Mouse (Mus musculus) midbrain, embryonic 16.5 days (tissue): ENCODE data around the gene Hist2h2aa2. TPM values are rescaled to one million over a fixed set of nuclear protein-coding genes. Genes with fewer than 3 reads are reported as not detected.
"Not testable (repeated sequence)": the region's sequence is repeated elsewhere in the genome, so short reads cannot be mapped to it uniquely, and the experiment has no call there.

Source experiments
- ATAC-seq: fragments of 200-750 bp; cut with Nextera tagmentation; 2 replicates; pipeline ENCODE4 v1.8.0; 2017; ENCODE audit warnings: moderate TSS enrichment
- H3K27ac ChIP-seq: fragments of 300-500 bp; sonication (generic); 2 replicates; pipeline ENCODE4 v1.5.1; 2014; ENCODE audit warnings: mild to moderate bottlenecking, low read length, mixed read lengths
- H3K27me3 ChIP-seq: fragments of 300-500 bp; sonication (generic); 2 replicates; pipeline ENCODE4 v1.6.1; 2014; ENCODE audit warnings: low read depth, low read length, mixed read lengths; ENCODE audit not compliant: control insufficient read depth, insufficient read depth
- H3K36me3 ChIP-seq: fragments of 300-500 bp; sonication (generic); 2 replicates; pipeline ENCODE4 v1.6.1; 2014; ENCODE audit warnings: mild to moderate bottlenecking, low read length, moderate library complexity, mixed read lengths; ENCODE audit not compliant: control insufficient read depth, insufficient read depth
- H3K4me1 ChIP-seq: fragments of 300-500 bp; sonication (generic); 2 replicates; pipeline ENCODE4 v1.6.1; 2014; ENCODE audit warnings: mild to moderate bottlenecking, low read length, mixed read lengths; ENCODE audit not compliant: control insufficient read depth, insufficient read depth
- H3K4me2 ChIP-seq: fragments of 300-500 bp; sonication (generic); 2 replicates; pipeline ENCODE4 v1.6.1; 2014; ENCODE audit warnings: mild to moderate bottlenecking, low read length, mixed read lengths
- H3K4me3 ChIP-seq: fragments of 300-500 bp; sonication (generic); 2 replicates; pipeline ENCODE4 v1.5.1; 2014; ENCODE audit warnings: low read depth, mild to moderate bottlenecking, low read length, moderate library complexity, mixed read lengths
- H3K9ac ChIP-seq: fragments of 300-500 bp; sonication (generic); 2 replicates; pipeline ENCODE4 v1.6.1; 2014; ENCODE audit warnings: low read depth, low read length, mixed read lengths
- H3K9me3 ChIP-seq: fragments of 300-500 bp; sonication (generic); replicated peaks from 2 replicates; pipeline ENCODE4 v1.6.1; 2014; ENCODE audit warnings: mild to moderate bottlenecking, low read length, mixed read lengths; ENCODE audit not compliant: control insufficient read depth, poor library complexity, severe bottlenecking
- WGBS: fragments of 180-500 bp; shearing (Covaris S2); extraction: QIAGEN DNeasy Blood & Tissue Kit; methylation state at CpG from one replicate; pipeline ENCODE4 v1.1.7; 2014; 5-methylcytosine and 5-hydroxymethylcytosine counted together
- polyA plus RNA-seq: library from polyadenylated mRNA; unstranded; fragments of >200 nt; fragmentation: Nextera tagmentation; extraction: Ambion mirVana; gene quantifications from 2 replicates; pipeline ENCODE4 v1.2.1, GENCODE M21; 2015

Gene Hist2h2aa2
- polyA plus RNA-seq, 1 experiment from 2014 or later: 38.1 TPM

DNA sequence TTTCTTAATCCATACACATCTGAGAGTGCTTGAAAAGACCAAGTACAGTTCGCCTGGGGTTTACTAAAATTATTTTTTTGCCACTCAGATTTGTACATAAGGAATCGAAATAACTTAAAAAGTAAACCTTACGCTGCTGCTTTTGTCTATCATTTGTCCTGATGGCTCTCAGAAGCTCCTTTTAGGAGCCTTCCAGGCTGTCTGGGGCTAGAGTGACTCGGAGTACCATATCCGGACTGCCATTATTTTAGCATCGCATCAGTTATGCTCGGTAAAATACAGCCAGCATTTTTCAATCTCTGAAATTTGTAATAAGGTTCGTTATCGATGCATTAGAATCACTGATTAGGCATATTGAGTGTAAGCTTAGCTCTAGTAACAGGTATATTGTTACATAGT is 722 bp upstream of the Hist2h2aa2 start:
- peak overlapping the region; percentile 58 for H3K9ac ChIP-seq
- no peaks in the 10 kb centered on the region for H3K9me3 ChIP-seq
- H3K27me3 ChIP-seq: no peaks in the 10 kb centered on the region
- 72% methylated on average over 9 of the region's 9 CpGs for WGBS
- peak overlapping the region; percentile 56 for H3K4me2 ChIP-seq
- H3K27ac ChIP-seq: peak overlapping the region; percentile 82
- peaks cover 21% of the 10 kb centered on the region for H3K4me1 ChIP-seq
- ATAC-seq: no peak
- H3K36me3 ChIP-seq: no peaks in the 10 kb centered on the region
- peak overlapping the region; percentile 34; the same call in 1 of the 2 replicates for H3K4me3 ChIP-seq

DNA sequence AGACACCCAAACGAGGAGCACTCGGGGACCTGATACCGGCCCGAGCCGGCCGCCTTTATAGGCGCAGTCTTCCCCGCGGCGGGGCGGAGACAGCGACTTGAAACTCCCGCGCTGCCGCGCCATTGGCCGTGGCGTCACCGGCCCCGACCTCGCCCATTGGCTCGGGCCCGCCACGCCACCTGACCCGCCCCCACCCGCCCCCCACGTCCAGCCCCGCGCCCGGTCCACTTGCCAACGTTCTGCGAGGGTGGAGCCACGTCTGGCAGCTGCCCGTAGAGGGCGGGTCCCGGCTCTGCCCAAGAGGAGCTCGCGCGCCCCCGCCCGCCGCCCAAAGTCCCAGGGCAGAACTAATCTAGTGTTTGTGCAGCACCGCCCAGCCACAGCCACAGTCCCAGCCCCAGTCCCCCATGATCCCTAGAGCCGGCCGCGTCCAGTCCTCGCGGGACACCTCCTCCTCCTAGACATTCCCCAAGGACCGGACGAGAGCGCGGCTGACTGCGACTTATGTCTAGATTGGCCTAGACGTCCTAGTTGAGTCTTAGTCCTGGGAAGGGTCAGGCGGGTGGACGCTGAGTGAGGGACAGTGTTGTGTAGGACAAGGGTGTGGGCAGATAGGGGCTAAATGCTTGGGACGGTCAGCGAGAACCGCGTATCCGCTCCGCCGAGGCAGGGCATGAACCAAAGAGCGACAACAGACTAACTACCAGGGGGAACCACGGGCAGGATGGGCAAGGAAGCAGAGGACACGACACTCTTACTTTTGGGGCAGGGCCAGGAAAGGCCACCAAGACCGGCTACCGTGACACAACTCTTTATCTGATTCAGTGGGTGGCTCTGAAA is 902 bp downstream of the Hist2h2aa2 start, which contains the start of gene Hist2h3c2:
Hist2h3c2 (minus strand) TSS at position 174 of the 840 bp plus-strand sequence.
- ATAC-seq: peak; percentile 89
- not testable (repeated sequence) for H3K27ac ChIP-seq

DNA sequence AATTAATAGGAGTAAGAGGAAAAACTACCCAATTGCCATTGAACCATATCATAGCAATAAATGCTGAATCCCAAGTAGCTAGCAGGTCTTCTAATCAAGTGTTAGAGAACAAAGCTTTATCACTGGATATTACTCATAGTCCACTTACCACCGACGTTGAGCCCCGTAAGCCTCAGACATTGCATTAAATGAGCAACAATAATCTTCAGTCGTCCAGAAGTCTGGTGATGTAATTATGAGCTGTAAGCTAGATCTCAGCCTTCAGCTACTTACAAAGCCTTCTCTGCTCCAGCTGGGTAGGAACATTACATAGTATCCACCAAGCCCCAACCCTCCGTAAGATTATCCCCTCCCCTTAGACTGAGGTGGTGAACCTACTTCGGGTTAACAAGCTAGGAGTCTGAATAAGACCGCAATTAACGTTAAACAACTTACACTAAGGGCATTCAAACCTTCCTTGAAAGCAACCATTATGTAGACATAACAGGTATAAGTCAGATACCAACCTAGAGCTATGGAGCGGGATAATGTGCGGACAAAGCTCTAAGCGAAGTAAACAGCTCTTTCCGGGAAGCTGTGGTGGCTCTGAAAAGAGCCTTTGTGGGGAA is 2.1 kb downstream of the Hist2h2aa2 start:
- 1% methylated on average over 12 of the region's 12 CpGs for WGBS
- no peaks in the 10 kb centered on the region for H3K27me3 ChIP-seq
- no peak for ATAC-seq

More for the DNA sequence above, 902 bp downstream of the Hist2h2aa2 start, which contains the start of gene Hist2h3c2:
- Histone ChIP-seq H3K4me1 (peaks cover 15% of the 10 kb centered on the region), H3K4me2 (peak within 1 kb of the TSS; percentile 45), H3K9ac (0 out of 2 replicates have a peak within 1 kb of the TSS, but pooled peaks have one; percentile 41), H3K4me3 (peak within 1 kb of the TSS; percentile 33)
- not testable (repeated sequence) for H3K27me3 ChIP-seq, H3K9me3 ChIP-seq, H3K36me3 ChIP-seq
- WGBS: 0% methylated on average over 9 of the region's 68 CpGs

DNA sequence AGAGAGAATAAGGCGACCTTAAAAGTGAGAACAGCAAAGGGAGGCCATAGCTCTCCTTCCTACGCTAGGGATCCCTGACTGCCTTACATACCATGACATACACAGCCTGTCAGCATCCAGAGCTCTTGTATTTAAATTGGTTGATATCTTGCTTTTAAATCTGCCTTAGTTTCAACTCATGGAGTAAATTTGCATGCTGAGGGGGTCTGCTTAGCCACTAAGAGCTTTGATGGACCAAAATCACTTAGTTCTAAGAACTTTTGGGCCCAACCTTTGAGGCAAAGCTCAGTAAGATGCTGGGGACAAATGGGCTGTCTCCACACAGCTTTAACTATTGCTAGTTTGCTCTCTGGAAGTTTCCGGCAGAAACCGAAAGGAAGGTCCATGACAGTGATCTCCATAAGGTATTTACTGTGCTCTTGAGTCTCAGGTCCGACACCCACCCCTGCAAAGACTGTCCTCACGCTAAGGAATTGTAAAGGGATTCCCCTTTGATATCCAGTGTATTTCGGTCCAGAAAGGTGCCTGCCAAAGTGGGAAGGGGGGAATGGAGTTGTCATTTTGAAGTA is 2.7 kb downstream of the Hist2h2aa2 start:
- Histone ChIP-seq H3K4me3 (no peak overlapping the region), H3K27ac (no peak overlapping the region), H3K9me3 (no peaks in the 10 kb centered on the region), H3K4me2 (peak overlapping the region; percentile 45), H3K27me3 (no peaks in the 10 kb centered on the region), H3K36me3 (no peaks in the 10 kb centered on the region), H3K4me1 (peaks cover 13% of the 10 kb centered on the region), H3K9ac (no peak overlapping the region)
- ATAC-seq: no peak
- 26% methylated on average over 7 of the region's 7 CpGs for WGBS

More for the DNA sequence above, 2.1 kb downstream of the Hist2h2aa2 start:
- H3K27ac ChIP-seq: no peak overlapping the region
- no peaks in the 10 kb centered on the region for H3K36me3 ChIP-seq
- 0 out of 2 replicates have a peak overlapping the region, but pooled peaks have one; percentile 21 for H3K9ac ChIP-seq
- peaks cover 13% of the 10 kb centered on the region for H3K4me1 ChIP-seq
- peak overlapping the region; percentile 45 for H3K4me2 ChIP-seq
- no peaks in the 10 kb centered on the region for H3K9me3 ChIP-seq
- peak overlapping the region; percentile 24 for H3K4me3 ChIP-seq

DNA sequence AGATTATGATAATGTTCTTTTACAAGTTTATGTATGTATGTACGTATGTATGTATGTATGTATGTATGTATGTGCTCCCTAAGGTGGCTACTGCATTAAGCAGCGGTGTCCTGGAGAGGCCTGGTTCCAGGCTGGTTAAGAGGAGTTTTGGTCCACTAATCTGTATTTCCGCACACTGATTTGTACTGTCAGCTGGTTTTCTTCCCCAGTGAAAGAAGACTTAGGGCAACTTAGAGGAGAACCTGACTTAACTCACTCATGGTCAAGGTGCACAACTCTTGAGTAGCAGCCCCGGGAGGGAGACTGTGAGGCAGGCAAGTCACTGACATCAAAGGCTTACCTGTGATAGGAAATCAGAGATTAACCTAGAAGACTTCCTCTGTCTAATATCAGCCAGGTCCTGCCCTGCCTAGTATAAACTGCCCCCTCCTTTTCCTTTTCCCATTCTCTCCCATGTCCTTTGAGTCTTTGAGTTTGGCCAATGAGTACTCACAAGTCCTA is 3.2 kb downstream of the Hist2h2aa2 start:
- H3K4me1 ChIP-seq: peaks cover 13% of the 10 kb centered on the region
- no peak overlapping the region for H3K4me2 ChIP-seq
- 90% methylated on average over 4 of the region's 4 CpGs for WGBS
- no peaks in the 10 kb centered on the region for H3K36me3 ChIP-seq
- H3K4me3 ChIP-seq: no peak overlapping the region
- H3K27ac ChIP-seq: no peak overlapping the region
- H3K27me3 ChIP-seq: no peaks in the 10 kb centered on the region
- no peak for ATAC-seq
- no peaks in the 10 kb centered on the region for H3K9me3 ChIP-seq
- no peak overlapping the region for H3K9ac ChIP-seq

DNA sequence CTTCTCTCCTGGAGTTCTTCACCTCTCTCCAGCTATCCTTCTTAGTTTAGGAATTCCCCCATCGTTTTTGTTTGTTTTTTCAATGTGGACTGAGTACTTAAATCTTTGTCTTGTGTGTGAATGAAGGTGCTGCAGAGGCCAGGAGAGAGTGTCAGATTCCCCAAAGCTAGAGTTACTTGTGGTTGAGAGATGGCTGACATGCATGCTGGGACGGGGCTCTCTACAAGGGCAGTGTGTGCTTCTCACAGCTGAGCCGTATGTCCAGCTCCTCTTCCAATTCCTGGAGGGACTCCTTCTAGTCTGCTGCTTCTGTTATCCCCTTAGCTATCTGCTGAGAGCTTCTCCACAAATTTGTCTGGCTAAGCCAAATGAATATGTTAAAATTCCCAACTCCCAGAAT is 4.2 kb downstream of the Hist2h2aa2 start:
- WGBS: 72% methylated on average over 3 of the region's 3 CpGs
- no peak overlapping the region for H3K4me3 ChIP-seq
- H3K27ac ChIP-seq: no peak overlapping the region
- no peak overlapping the region for H3K4me2 ChIP-seq
- no peaks in the 10 kb centered on the region for H3K9me3 ChIP-seq
- no peak for ATAC-seq
- H3K27me3 ChIP-seq: no peaks in the 10 kb centered on the region
- no peak overlapping the region for H3K9ac ChIP-seq
- peaks cover 11% of the 10 kb centered on the region for H3K4me1 ChIP-seq
- H3K36me3 ChIP-seq: no peaks in the 10 kb centered on the region

DNA sequence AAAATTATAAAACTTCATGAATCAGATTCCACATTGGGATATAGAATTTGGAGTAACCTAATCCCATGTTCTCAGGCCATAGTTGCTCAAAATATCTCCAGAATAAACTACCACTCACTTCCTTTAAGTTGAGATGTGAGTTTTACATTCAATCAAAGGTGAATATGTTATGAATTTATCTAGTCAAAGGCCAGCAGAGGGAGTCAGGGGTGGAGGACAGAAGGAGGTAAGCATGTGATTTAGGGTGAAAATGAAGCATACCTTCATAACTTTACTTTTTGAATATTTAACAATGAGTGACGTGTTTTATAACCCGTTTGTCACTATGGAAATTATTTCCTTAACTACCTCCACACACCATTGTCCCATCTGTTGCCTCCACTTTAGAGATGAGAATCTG is 5.2 kb downstream of the Hist2h2aa2 start:
- H3K4me1 ChIP-seq: peaks cover 9% of the 10 kb centered on the region
- 88% methylated on average over 2 of the region's 2 CpGs for WGBS

DNA sequence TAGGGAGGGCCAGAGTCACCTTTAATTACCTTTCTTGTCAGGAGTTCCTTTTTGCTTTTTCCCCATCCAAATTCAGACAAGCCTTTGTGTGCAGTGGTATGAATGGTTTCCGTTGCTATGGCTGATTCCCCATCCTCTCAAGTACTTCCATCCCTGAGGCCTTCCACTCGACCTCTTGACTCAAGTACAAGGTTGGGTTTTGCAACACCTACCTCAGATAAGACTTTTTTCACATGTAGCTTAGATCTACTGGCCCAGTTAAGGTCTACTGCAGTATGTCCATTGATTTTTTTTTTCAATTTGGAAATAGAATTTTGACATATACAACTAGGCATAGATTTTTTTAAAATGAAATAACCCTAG is 8.3 kb downstream of the Hist2h2aa2 start:
- Histone ChIP-seq H3K27me3 (no peaks in the 10 kb centered on the region), H3K4me1 (no peaks in the 10 kb centered on the region), H3K27ac (no peak overlapping the region), H3K9me3 (no peaks in the 10 kb centered on the region), H3K36me3 (no peaks in the 10 kb centered on the region), H3K4me3 (no peak overlapping the region), H3K4me2 (no peak overlapping the region), H3K9ac (no peak overlapping the region)
- WGBS: 65% methylated on average over 2 of the region's 2 CpGs
- no peak for ATAC-seq

More for the DNA sequence above, 5.2 kb downstream of the Hist2h2aa2 start:
- Histone ChIP-seq H3K4me3 (no peak overlapping the region), H3K9ac (no peak overlapping the region), H3K27me3 (no peaks in the 10 kb centered on the region), H3K27ac (no peak overlapping the region), H3K9me3 (no peaks in the 10 kb centered on the region), H3K36me3 (no peaks in the 10 kb centered on the region), H3K4me2 (no peak overlapping the region)
- ATAC-seq: no peak
